Mouse (Mus musculus) left cerebral cortex, adult 8-10 months (tissue): ENCODE results near the gene Kbtbd3. TPM values are rescaled to one million over a fixed set of nuclear protein-coding genes. Genes with fewer than 3 reads are reported as not detected.

Experiments
- microRNA-seq, 2 experiments: library from miRNA; unstranded; fragments of <30 nt; microRNA quantifications; one replicate each; pipeline ENCODE4 v1.2.0; 2022
- total RNA-seq, 4 experiments: library from RNA; stranded (reverse); gene quantifications; 2 replicates each; pipeline ENCODE4 v1.2.4; 2022

Gene Kbtbd3
- total RNA-seq, 4 experiments from 2014 or later, result 9.8 to 13.4 (median 11.3) TPM

Small RNA genes within 50 kb of the gene (microRNA-seq; reads per million reads assigned to microRNA genes)
- 0 reads per million in 2 experiments for gene Gm22195
- gene Gm23992, result 0 reads per million in 2 experiments

Other genes with a start within 250 kb of the Kbtbd3 start
- 10 to 100 TPM; 25.8 to 27.9 (median 26.3) TPM for gene Aasdhppt, start 362 bp upstream of the Kbtbd3 start, total RNA-seq
- 10 to 100 TPM; 52.3 to 56.8 (median 54.1) TPM for gene Msantd4, start 66.7 kb downstream of the Kbtbd3 start, total RNA-seq